Mouse (Mus musculus) thymus, adult 2 months (tissue): Measurements from ENCODE around the gene Kif6.

Experiments
- CTCF ChIP-seq: fragments of 200-500 bp; IDR thresholded peaks from 2 replicates; pipeline ENCODE4 v1.5.1; 2012; ENCODE audit warnings: mild to moderate bottlenecking, control low read depth, low read length, moderate library complexity, borderline replicate concordance; ENCODE audit not compliant: control insufficient read depth, poor library complexity, insufficient read depth; ENCODE audit errors: extremely low read depth
- POLR2A ChIP-seq: fragments of 200-500 bp; IDR thresholded peaks from 2 replicates; pipeline ENCODE4 v1.6.1; 2012; ENCODE audit warnings: mild to moderate bottlenecking, low read length, control low read depth, moderate library complexity; ENCODE audit not compliant: control insufficient read depth, poor library complexity, insufficient read depth; ENCODE audit errors: extremely low read depth

DNA sequence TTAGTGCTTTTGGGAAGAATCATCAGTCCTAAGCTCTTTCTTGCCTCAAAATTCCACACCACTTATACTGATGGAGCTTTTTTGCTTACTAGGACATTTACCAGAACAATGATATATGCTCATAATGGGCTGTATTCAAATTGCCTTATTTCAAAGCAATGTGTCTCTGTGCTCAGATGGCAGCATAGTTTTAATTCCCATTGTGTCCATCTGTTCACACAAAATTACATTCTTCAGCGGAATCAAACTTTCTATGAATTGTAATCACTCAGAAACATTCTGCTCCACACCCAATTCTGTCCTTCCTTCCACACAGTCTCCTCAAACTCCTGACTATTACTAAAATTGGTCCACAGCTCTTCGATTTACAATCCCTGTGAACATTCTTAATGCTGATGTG is 94.3 kb downstream of the Kif6 start:
- no peak for TF ChIP-seq POLR2A
- TF ChIP-seq CTCF, result no peak
